In the genomic region with DNA sequence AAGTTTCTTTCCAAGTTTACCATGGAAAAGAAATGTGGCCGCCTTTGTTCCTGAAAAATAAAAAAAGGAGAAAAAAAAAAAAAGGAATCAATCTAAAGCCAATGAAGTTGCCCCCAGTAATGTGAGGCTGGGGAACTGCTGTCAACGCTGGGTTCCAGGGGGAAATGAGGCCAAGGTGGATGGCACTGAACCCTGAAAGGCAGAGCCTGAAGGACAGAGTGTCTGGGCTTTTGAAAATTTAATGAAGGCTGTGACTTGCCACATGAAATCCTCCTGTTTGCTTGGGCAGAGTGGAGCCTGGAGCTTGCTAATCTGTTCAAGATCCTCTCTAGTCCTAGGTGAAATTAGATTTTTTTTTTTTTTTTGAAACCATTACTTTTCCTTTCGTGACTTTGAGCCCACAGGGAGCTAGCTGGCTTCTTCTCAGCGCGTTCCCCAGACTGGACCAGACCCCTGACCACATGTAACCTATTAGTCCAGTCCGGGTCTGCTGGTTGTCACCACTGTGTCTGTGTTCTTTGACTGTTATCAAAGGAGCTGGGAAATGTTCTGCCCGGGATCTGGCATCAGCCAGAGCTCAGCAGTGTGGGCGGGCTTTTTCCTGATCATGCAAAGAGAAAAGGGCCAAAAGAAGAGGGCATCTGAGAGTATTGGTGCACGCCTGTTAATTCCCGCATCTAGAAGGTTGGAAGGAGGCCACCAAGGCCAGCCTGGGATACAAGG, we compare ENCODE assay signal across 10 mouse cellular contexts. TPM values are rescaled to one million over a fixed set of nuclear protein-coding genes. Genes with fewer than 3 reads are reported as not detected.
A peak's percentile ranks its signal among the peaks of the same experiment; 100 is the strongest.
DNase-seq lines count a peak whose midpoint lies in the region; ATAC-seq lines count a peak whose summit lies in the region.
"Had no signal": no experiment of that assay in that cellular context is flagged by ENCODE, and none has a peak within 500 bp of the region (broad histone marks: within the 10 kb centered on the region; RNA-seq: fewer than 3 reads in every experiment).

No protein-coding gene starts in this region.

- no peak for ATAC-seq in liver, embryonic 13.5 days (ENCODE audit: low read depth)
- 0 out of 2 replicates have a peak, but pooled peaks have one; percentile 19 for ATAC-seq in heart, embryonic 12.5 days (ENCODE audit: insufficient number of reproducible peaks, low FRiP score)
- ATAC-seq in stomach, embryonic 14.5 days (ENCODE audit: insufficient number of reproducible peaks, insufficient read depth, low FRiP score, low read depth) = no peak
- ATAC-seq: Patski had no signal

- H3K36me3 ChIP-seq in liver, embryonic 13.5 days = no peaks in the 10 kb centered on the region
- no peaks in the 10 kb centered on the region for H3K36me3 ChIP-seq in heart, embryonic 12.5 days
- no peaks in the 10 kb centered on the region for H3K36me3 ChIP-seq in stomach, embryonic 14.5 days (ENCODE audit: control insufficient read depth, insufficient read depth, low read length)

- H3K27me3 ChIP-seq in liver, embryonic 13.5 days = no peaks in the 10 kb centered on the region
- no peaks in the 10 kb centered on the region for H3K27me3 ChIP-seq in heart, embryonic 12.5 days (replicated peaks)
- no peaks in the 10 kb centered on the region for H3K27me3 ChIP-seq in stomach, embryonic 14.5 days (ENCODE audit: control insufficient read depth, insufficient read depth, low read length)
- H3K27me3 ChIP-seq: Patski had no signal

- 61% methylated on average over 10 of the region's 10 CpGs for WGBS in liver, embryonic 13.5 days (ENCODE audit: insufficient replicate concordance)
- 20% methylated on average over 10 of the region's 10 CpGs for WGBS in heart, embryonic 12.5 days
- WGBS in stomach, embryonic 14.5 days = 58% methylated on average over 10 of the region's 10 CpGs

- 0 out of 2 replicates have a peak overlapping the region, but pooled peaks have one; percentile 5 for H3K9ac ChIP-seq in liver, embryonic 13.5 days
- no peak overlapping the region for H3K9ac ChIP-seq in heart, embryonic 12.5 days
- no peak overlapping the region for H3K9ac ChIP-seq in stomach, embryonic 14.5 days (replicated peaks; ENCODE audit: low read depth, low read length)

- no peak overlapping the region for H3K4me3 ChIP-seq in liver, embryonic 13.5 days (replicated peaks)
- no peak overlapping the region for H3K4me3 ChIP-seq in heart, embryonic 12.5 days
- no peak overlapping the region for H3K4me3 ChIP-seq in stomach, embryonic 14.5 days (ENCODE audit: low read depth, low read length)
- H3K4me3 ChIP-seq: erythroblast, embryonic 14.5 days had no signal

- H3K4me1 ChIP-seq in liver, embryonic 13.5 days (replicated peaks) = peaks cover 34% of the 10 kb centered on the region
- peaks cover 31% of the 10 kb centered on the region for H3K4me1 ChIP-seq in heart, embryonic 12.5 days (replicated peaks)
- peaks cover 7% of the 10 kb centered on the region; the same call in 1 of the 2 replicates for H3K4me1 ChIP-seq in stomach, embryonic 14.5 days (ENCODE audit: control insufficient read depth, insufficient read depth, low read length)

- no peaks in the 10 kb centered on the region for H3K9me3 ChIP-seq in liver, embryonic 13.5 days (replicated peaks)
- H3K9me3 ChIP-seq in heart, embryonic 12.5 days (replicated peaks) = no peaks in the 10 kb centered on the region
- no peaks in the 10 kb centered on the region for H3K9me3 ChIP-seq in stomach, embryonic 14.5 days (ENCODE audit: control insufficient read depth, low read depth, low read length)

- peak overlapping the region; percentile 49 for H3K27ac ChIP-seq in liver, embryonic 13.5 days
- peak overlapping the region; percentile 80 for H3K27ac ChIP-seq in heart, embryonic 12.5 days (ENCODE audit: poor library complexity, severe bottlenecking)
- peak overlapping the region; percentile 21; the same call in 1 of the 2 replicates for H3K27ac ChIP-seq in stomach, embryonic 14.5 days (ENCODE audit: low read length)

- peak; percentile 47 for DNase-seq in adrenal gland, adult 8-10 months
- no peak for DNase-seq in adrenal gland, postnatal 4 days (ENCODE audit: low spot score in 2 of 2)
- DNase-seq in liver, embryonic 13.5 days = no peak
- DNase-seq in liver = no peak
- no peak for DNase-seq in retina, postnatal 1 day
- no peak for DNase-seq in ovary, postnatal 10 days (ENCODE audit: low spot score)

- H3K4me2 ChIP-seq in liver, embryonic 13.5 days = no peak overlapping the region
- peak overlapping the region; percentile 16 for H3K4me2 ChIP-seq in heart, embryonic 12.5 days
- no peak overlapping the region for H3K4me2 ChIP-seq in stomach, embryonic 14.5 days (replicated peaks; ENCODE audit: low read depth, low read length)

RNA-seq across cellular contexts. Expression of gene Cyth3, which starts 4.6 kb away (rescaled TPM):
- 100 to 1,000 TPM; 134 to 193 (median 146) TPM for total RNA-seq in adrenal gland, adult 8-10 months (2022)
- 100 to 1,000 TPM; 195 to 200 TPM for total RNA-seq in adrenal gland, postnatal 4 days (2021)
- 35.0 and 42.2 TPM in 2 replicates for polyA plus RNA-seq in liver, embryonic 13.5 days (2015; fragmentation: Nextera tagmentation; extraction: Ambion mirVana)
- 41.8 and 41.9 TPM in 2 replicates for polyA plus RNA-seq in heart, embryonic 12.5 days (2016; fragmentation: Nextera tagmentation; extraction: Ambion mirVana)
- polyA plus RNA-seq in stomach, embryonic 14.5 days (2014; fragmentation: Nextera tagmentation; extraction: Ambion mirVana) = 50.9 and 52.6 TPM in 2 replicates

Comparison
In these comparisons a context has a peak if more than half of its experiments do, and no peak if none do; other contexts are left out.
1. H3K27ac ChIP-seq: peak in every context shown above with its lines; median percentile 80 in heart, embryonic 12.5 days; 49 in liver, embryonic 13.5 days; 21 in stomach, embryonic 14.5 days.